Mouse (Mus musculus): ENCODE data around the gene Dnajc11. TPM values are rescaled to one million over a fixed set of nuclear protein-coding genes. Genes with fewer than 3 reads are reported as not detected.

Gene Dnajc11
- polyA plus RNA-seq, 1 experiment from 2014 or later = 25.7 TPM

- no peaks in the 10 kb centered on the region; the same call in 1 of the 2 replicates for H3K4me1 ChIP-seq (replicated peaks; ENCODE audit: control insufficient read depth, insufficient read depth, low read length)
- no peaks in the 10 kb centered on the region for H3K36me3 ChIP-seq (ENCODE audit: control insufficient read depth, insufficient read depth)
- no peaks in the 10 kb centered on the region for H3K9me3 ChIP-seq (ENCODE audit: control insufficient read depth)
- no peak overlapping the region for H3K4me3 ChIP-seq (ENCODE audit: low read depth, low read length)
- no peak for TF ChIP-seq CTCF (IDR thresholded peaks at IDR 0.05; ENCODE audit: low read depth)
- H3K4me2 ChIP-seq (replicated peaks; ENCODE audit: low read depth) = no peak overlapping the region
- 79% methylated on average over 4 of the region's 4 CpGs for WGBS
- 0 out of 2 replicates have a peak, but pooled peaks cover 8% of the 10 kb centered on the region for H3K27me3 ChIP-seq (replicated peaks; ENCODE audit: control insufficient read depth, insufficient read depth, low read length)
- no peak overlapping the region for H3K9ac ChIP-seq (ENCODE audit: low read depth, low read length)
- no peak for ATAC-seq
- no peak overlapping the region for H3K27ac ChIP-seq (ENCODE audit: low read depth, low read length)
These were observed 27.9 kb upstream of the Dnajc11 start for GRCm38 (mm10) chr4:151905621-151906020.

GRCm38 (mm10) chr4:151907577-151908343, 25.7 kb upstream of the Dnajc11 start:
- H3K27me3 ChIP-seq (replicated peaks; ENCODE audit: control insufficient read depth, insufficient read depth, low read length) = 0 out of 2 replicates have a peak, but pooled peaks cover 8% of the 10 kb centered on the region
- WGBS = 75% methylated on average over 26 of the region's 26 CpGs
- ATAC-seq = no peak
- H3K27ac ChIP-seq (ENCODE audit: low read depth, low read length) = no peak overlapping the region
- no peak overlapping the region for H3K4me2 ChIP-seq (replicated peaks; ENCODE audit: low read depth)
- H3K9me3 ChIP-seq (ENCODE audit: control insufficient read depth) = no peaks in the 10 kb centered on the region
- H3K36me3 ChIP-seq (ENCODE audit: control insufficient read depth, insufficient read depth) = no peaks in the 10 kb centered on the region
- no peak overlapping the region for H3K9ac ChIP-seq (ENCODE audit: low read depth, low read length)
- H3K4me1 ChIP-seq (replicated peaks; ENCODE audit: control insufficient read depth, insufficient read depth, low read length) = no peaks in the 10 kb centered on the region; the same call in 1 of the 2 replicates
- no peak for TF ChIP-seq CTCF (IDR thresholded peaks at IDR 0.05; ENCODE audit: low read depth)
- H3K4me3 ChIP-seq (ENCODE audit: low read depth, low read length) = no peak overlapping the region

- Histone ChIP-seq H3K9me3 (ENCODE audit: control insufficient read depth) (no peaks in the 10 kb centered on the region), H3K9ac (ENCODE audit: low read depth, low read length) (no peak overlapping the region), H3K4me3 (ENCODE audit: low read depth, low read length) (no peak overlapping the region), H3K27ac (ENCODE audit: low read depth, low read length) (no peak overlapping the region), H3K36me3 (ENCODE audit: control insufficient read depth, insufficient read depth) (no peaks in the 10 kb centered on the region), H3K4me2 (replicated peaks; ENCODE audit: low read depth) (no peak overlapping the region), H3K27me3 (replicated peaks; ENCODE audit: control insufficient read depth, insufficient read depth, low read length) (0 out of 2 replicates have a peak, but pooled peaks cover 4% of the 10 kb centered on the region), H3K4me1 (replicated peaks; ENCODE audit: control insufficient read depth, insufficient read depth, low read length) (no peaks in the 10 kb centered on the region)
- ATAC-seq = no peak
- no peak for TF ChIP-seq CTCF (IDR thresholded peaks at IDR 0.05; ENCODE audit: low read depth)
- 69% methylated on average over 8 of the region's 8 CpGs for WGBS
These were observed 24.7 kb upstream of the Dnajc11 start for GRCm38 (mm10) chr4:151908809-151909208.

- Histone ChIP-seq H3K4me1 (replicated peaks; ENCODE audit: control insufficient read depth, insufficient read depth, low read length) (no peaks in the 10 kb centered on the region), H3K36me3 (ENCODE audit: control insufficient read depth, insufficient read depth) (no peaks in the 10 kb centered on the region), H3K9ac (ENCODE audit: low read depth, low read length) (no peak overlapping the region), H3K4me3 (ENCODE audit: low read depth, low read length) (no peak overlapping the region), H3K4me2 (replicated peaks; ENCODE audit: low read depth) (no peak overlapping the region), H3K27ac (ENCODE audit: low read depth, low read length) (no peak overlapping the region), H3K27me3 (replicated peaks; ENCODE audit: control insufficient read depth, insufficient read depth, low read length) (no peaks in the 10 kb centered on the region), H3K9me3 (ENCODE audit: control insufficient read depth) (no peaks in the 10 kb centered on the region)
- TF ChIP-seq CTCF (IDR thresholded peaks at IDR 0.05; ENCODE audit: low read depth) = no peak
- 87% methylated on average over 11 of the region's 11 CpGs for WGBS
- ATAC-seq = no peak
These were observed 17.2 kb upstream of the Dnajc11 start for GRCm38 (mm10) chr4:151916271-151916670.

GRCm38 (mm10) chr4:151919135-151919840, 14.2 kb upstream of the Dnajc11 start:
- Histone ChIP-seq H3K9me3 (ENCODE audit: control insufficient read depth) (no peaks in the 10 kb centered on the region), H3K4me2 (replicated peaks; ENCODE audit: low read depth) (no peak overlapping the region), H3K4me1 (replicated peaks; ENCODE audit: control insufficient read depth, insufficient read depth, low read length) (no peaks in the 10 kb centered on the region), H3K27me3 (replicated peaks; ENCODE audit: control insufficient read depth, insufficient read depth, low read length) (no peaks in the 10 kb centered on the region), H3K27ac (ENCODE audit: low read depth, low read length) (no peak overlapping the region), H3K4me3 (ENCODE audit: low read depth, low read length) (no peak overlapping the region), H3K9ac (ENCODE audit: low read depth, low read length) (no peak overlapping the region), H3K36me3 (ENCODE audit: control insufficient read depth, insufficient read depth) (no peaks in the 10 kb centered on the region)
- ATAC-seq = no peak
- WGBS = 66% methylated on average over 20 of the region's 20 CpGs
- no peak for TF ChIP-seq CTCF (IDR thresholded peaks at IDR 0.05; ENCODE audit: low read depth)

GRCm38 (mm10) chr4:151919900-151920643, 13.4 kb upstream of the Dnajc11 start:
- peak overlapping the region; percentile 35; the same call in 1 of the 2 replicates for H3K4me2 ChIP-seq (replicated peaks; ENCODE audit: low read depth)
- no peaks in the 10 kb centered on the region for H3K36me3 ChIP-seq (ENCODE audit: control insufficient read depth, insufficient read depth)
- WGBS = 19% methylated on average over 16 of the region's 16 CpGs
- no peak overlapping the region for H3K9ac ChIP-seq (ENCODE audit: low read depth, low read length)
- H3K27me3 ChIP-seq (replicated peaks; ENCODE audit: control insufficient read depth, insufficient read depth, low read length) = no peaks in the 10 kb centered on the region
- no peak overlapping the region for H3K27ac ChIP-seq (ENCODE audit: low read depth, low read length)
- H3K4me3 ChIP-seq (ENCODE audit: low read depth, low read length) = no peak overlapping the region
- TF ChIP-seq CTCF (IDR thresholded peaks at IDR 0.05; ENCODE audit: low read depth) = peak; percentile 84
- ATAC-seq = 0 out of 2 replicates have a peak, but pooled peaks have one; percentile 25
- H3K9me3 ChIP-seq (ENCODE audit: control insufficient read depth) = no peaks in the 10 kb centered on the region
- H3K4me1 ChIP-seq (replicated peaks; ENCODE audit: control insufficient read depth, insufficient read depth, low read length) = no peaks in the 10 kb centered on the region

Measured in intestine, postnatal 0 days (tissue).